Mouse (Mus musculus) MEL (cell line): ENCODE data around the gene Lect2. TPM values are rescaled to one million over a fixed set of nuclear protein-coding genes. Genes with fewer than 3 reads are reported as not detected.

Experiments
- DNase-seq: peaks from one replicate; pipeline ENCODE4 v3.0.0; 2011; ENCODE audit warnings: low read depth, low spot score
- H3K27ac ChIP-seq: 2 replicates; pipeline ENCODE4 v1.5.1; 2012; ENCODE audit warnings: low read depth, mild to moderate bottlenecking, control low read depth, low read length, moderate library complexity; ENCODE audit not compliant: control insufficient read depth
- H3K27me3 ChIP-seq, 2 experiments: fragments of 150-350 bp in 1 of 2; sonication (generic) in 1 of 2; 2 replicates each; pipeline ENCODE4 v1.6.1; 2012; ENCODE audit warnings: low read length in 2 of 2, mild to moderate bottlenecking in 2 of 2, improper control_type of control experiment in 1 of 2, moderate library complexity in 1 of 2; ENCODE audit not compliant: insufficient read depth in 2 of 2, control insufficient read depth in 1 of 2
- H3K36me3 ChIP-seq, 2 experiments: 2 replicates each; pipeline ENCODE4 v1.6.1; 2012 to 2014; ENCODE audit warnings: low read length in 2 of 2, improper control_type of control experiment in 1 of 2, inconsistent platforms in 1 of 2, mild to moderate bottlenecking in 1 of 2; ENCODE audit not compliant: insufficient read depth in 2 of 2, control insufficient read depth in 1 of 2
- H3K4me1 ChIP-seq, 2 experiments: fragments of 150-350 bp in 1 of 2; sonication (generic) in 1 of 2; 2 replicates each; pipeline ENCODE4 v1.6.1; 2012; ENCODE audit warnings: low read length in 2 of 2, improper control_type of control experiment in 1 of 2, mild to moderate bottlenecking in 1 of 2; ENCODE audit not compliant: insufficient read depth in 2 of 2, control insufficient read depth in 1 of 2
- H3K4me3 ChIP-seq, 2 experiments: fragments of 150-350 bp in 1 of 2; sonication (generic) in 1 of 2; 2 replicates each; pipeline ENCODE4 v1.5.1; 2012; ENCODE audit warnings: low read depth in 2 of 2, low read length in 2 of 2, mild to moderate bottlenecking in 2 of 2, moderate library complexity in 2 of 2, control low read depth in 1 of 2, improper control_type of control experiment in 1 of 2; ENCODE audit not compliant: control insufficient read depth in 1 of 2, insufficient read depth in 1 of 2
- H3K79me2 ChIP-seq: 2 replicates; pipeline ENCODE4 v1.6.1; 2012; ENCODE audit warnings: mild to moderate bottlenecking, low read length, moderate library complexity; ENCODE audit not compliant: control insufficient read depth, poor library complexity, insufficient read depth
- H3K9ac ChIP-seq: 2 replicates; pipeline ENCODE4 v1.6.1; 2012; ENCODE audit warnings: low read depth, mild to moderate bottlenecking, control low read depth, low read length, moderate library complexity; ENCODE audit not compliant: control insufficient read depth, poor library complexity, severe bottlenecking
- H3K9me3 ChIP-seq: fragments of 150-350 bp; sonication (generic); replicated peaks from 2 replicates; pipeline ENCODE4 v1.6.1; 2012; ENCODE audit warnings: mild to moderate bottlenecking, low read length, improper control_type of control experiment, moderate library complexity; ENCODE audit not compliant: insufficient read depth
- CHD2 ChIP-seq: IDR thresholded peaks from 2 replicates; pipeline ENCODE4 v1.6.1; 2011; ENCODE audit warnings: low read length, improper control_type of control experiment
- CTCF ChIP-seq, 3 experiments: IDR thresholded peaks in 2 of 3; conservative IDR thresholded peaks in 1 of 3; 2 replicates each; pipeline ENCODE4 v1.5.1; 2011 to 2012; ENCODE audit warnings: low read length in 3 of 3, low read depth in 2 of 3, mild to moderate bottlenecking in 2 of 3, improper control_type of control experiment in 1 of 3, inconsistent platforms in 1 of 3, mixed read lengths in 1 of 3, moderate library complexity in 1 of 3; ENCODE audit not compliant: control insufficient read depth in 1 of 3, insufficient read depth in 1 of 3, poor library complexity in 1 of 3, severe bottlenecking in 1 of 3
- EP300 ChIP-seq, 2 experiments: IDR thresholded peaks; 2 replicates each; pipeline ENCODE4 v1.6.1; 2011; ENCODE audit warnings: improper control_type of control experiment in 2 of 2, low read length in 2 of 2, low read depth in 1 of 2, mild to moderate bottlenecking in 1 of 2
- HCFC1 ChIP-seq: IDR thresholded peaks from 2 replicates; pipeline ENCODE4 v1.6.1; 2012; ENCODE audit warnings: low read depth, mild to moderate bottlenecking, inconsistent platforms, low read length, improper control_type of control experiment, moderate library complexity
- JUND ChIP-seq: IDR thresholded peaks from 2 replicates; pipeline ENCODE4 v1.6.1; 2011; ENCODE audit warnings: low read depth, mild to moderate bottlenecking, improper control_type of control experiment, low read length
- KAT2A ChIP-seq: conservative IDR thresholded peaks from 2 replicates; pipeline ENCODE4 v1.6.1; 2012; ENCODE audit warnings: low read depth, low read length, improper control_type of control experiment, inconsistent platforms
- MAFK ChIP-seq: IDR thresholded peaks from 2 replicates; pipeline ENCODE4 v1.6.1; 2011; ENCODE audit warnings: low read depth, mild to moderate bottlenecking, low read length, improper control_type of control experiment, borderline replicate concordance
- MAZ ChIP-seq: IDR thresholded peaks from 2 replicates; pipeline ENCODE4 v1.6.1; 2012; ENCODE audit warnings: low read depth, mild to moderate bottlenecking, inconsistent platforms, low read length, improper control_type of control experiment
- MXI1 ChIP-seq: IDR thresholded peaks from 2 replicates; pipeline ENCODE4 v1.6.1; 2011; ENCODE audit warnings: mild to moderate bottlenecking, low read depth, low read length, improper control_type of control experiment
- MYB ChIP-seq: IDR thresholded peaks from 2 replicates; pipeline ENCODE4 v1.6.1; 2011; ENCODE audit warnings: mild to moderate bottlenecking, low read depth, low read length, improper control_type of control experiment
- MYC ChIP-seq: IDR thresholded peaks from 2 replicates; pipeline ENCODE4 v1.6.1; 2011; ENCODE audit warnings: low read depth, mild to moderate bottlenecking, low read length, improper control_type of control experiment, moderate library complexity
- NRF1 ChIP-seq: IDR thresholded peaks from 2 replicates; pipeline ENCODE4 v1.6.1; 2014; ENCODE audit warnings: low read depth, mild to moderate bottlenecking, inconsistent platforms, low read length, improper control_type of control experiment, moderate library complexity; ENCODE audit not compliant: poor library complexity, insufficient read depth, severe bottlenecking
- POLR2AphosphoS2 ChIP-seq: IDR thresholded peaks from 2 replicates; pipeline ENCODE4 v1.6.1; 2011; ENCODE audit warnings: low read length, improper control_type of control experiment
- RAD21 ChIP-seq: IDR thresholded peaks from 2 replicates; pipeline ENCODE4 v1.6.1; 2011; ENCODE audit warnings: mild to moderate bottlenecking, low read depth, low read length, improper control_type of control experiment
- RCOR1 ChIP-seq: IDR thresholded peaks from 2 replicates; pipeline ENCODE4 v1.6.1; 2012; ENCODE audit warnings: low read depth, mild to moderate bottlenecking, inconsistent platforms, low read length, improper control_type of control experiment
- SIN3A ChIP-seq: IDR thresholded peaks from 2 replicates; pipeline ENCODE4 v1.6.1; 2012; ENCODE audit warnings: low read length, improper control_type of control experiment, inconsistent platforms
- SMC3 ChIP-seq: IDR thresholded peaks from 2 replicates; pipeline ENCODE4 v1.6.1; 2011; ENCODE audit warnings: low read depth, low read length, improper control_type of control experiment
- TBP ChIP-seq: IDR thresholded peaks from 2 replicates; pipeline ENCODE4 v1.8.0; 2011; ENCODE audit warnings: low read depth, low read length, improper control_type of control experiment
- USF1 ChIP-seq: IDR thresholded peaks from 2 replicates; pipeline ENCODE4 v1.6.1; 2014; ENCODE audit warnings: low read depth, mild to moderate bottlenecking, inconsistent platforms, low read length, improper control_type of control experiment, moderate library complexity
- USF2 ChIP-seq, 2 experiments: IDR thresholded peaks; 2 replicates each; pipeline ENCODE4 v1.6.1; 2011 to 2012; ENCODE audit warnings: improper control_type of control experiment in 2 of 2, low read length in 2 of 2, borderline replicate concordance in 1 of 2, inconsistent platforms in 1 of 2, low read depth in 1 of 2, mild to moderate bottlenecking in 1 of 2; ENCODE audit not compliant: insufficient read depth in 1 of 2
- ZNF384 ChIP-seq: IDR thresholded peaks from 2 replicates; pipeline ENCODE4 v1.6.1; 2012; ENCODE audit warnings: low read depth, mild to moderate bottlenecking, inconsistent platforms, low read length, improper control_type of control experiment
- polyA plus RNA-seq, 2 experiments: library from polyadenylated mRNA; stranded (reverse) in 1 of 2; unstranded in 1 of 2; fragments of >175 nt in 1 of 2; fragments of >200 nt in 1 of 2; gene quantifications; 2 replicates each; pipeline versions ENCODE4 v1.2.1 to v1.2.4; 2012; ENCODE audit warnings: low replicate concordance in 2 of 2, low read depth in 1 of 2; ENCODE audit not compliant: insufficient read length in 2 of 2, insufficient read depth in 1 of 2, missing spikeins in 1 of 2
- total RNA-seq: library from RNA; depleted of rRNA; stranded (reverse); fragments of 300-350 nt; gene quantifications from 2 replicates; pipeline ENCODE4 v1.2.3, GENCODE M21; 2012

The Lect2 gene
- total and polyA plus RNA-seq, 3 experiments: not detected

DNA sequence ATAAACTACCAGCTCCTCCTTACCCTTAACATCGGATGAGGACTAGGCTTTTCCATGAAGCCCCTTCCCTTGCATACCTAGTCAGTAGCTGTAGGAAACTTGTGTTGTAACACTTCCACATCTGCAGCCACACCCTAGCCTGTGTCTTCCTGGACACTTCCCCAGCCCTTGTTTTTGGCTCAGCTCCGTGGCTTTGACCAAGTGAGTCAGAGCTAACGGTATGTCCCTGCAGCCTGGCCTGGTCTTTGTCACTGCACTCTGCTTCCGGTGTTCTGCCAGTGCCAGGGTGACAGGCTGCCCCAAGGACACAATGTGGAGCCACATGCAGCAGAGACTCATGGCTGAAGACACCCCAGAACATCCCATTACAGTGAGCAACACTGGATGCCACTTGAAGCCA lies 1.1 kb upstream of the Lect2 start:
- Histone ChIP-seq H3K27ac (no peak overlapping the region), H3K9ac (no peak overlapping the region)
- TF ChIP-seq CTCF (IDR thresholded peaks at IDR 0.05 in 2 of 3, conservative IDR thresholded peaks at IDR 0.05 in 1 of 3; ENCODE audit: control insufficient read depth in 1 of 3, insufficient read depth in 1 of 3, low read depth in 2 of 3, low read length in 3 of 3, poor library complexity in 1 of 3, severe bottlenecking in 1 of 3) (no peak), ZNF384 (no peak)
- TF ChIP-seq, all 39 proteins: peak for 0
- no peaks in the 10 kb centered on the region for H3K9me3 ChIP-seq
- no peak overlapping the region for H3K4me3 ChIP-seq
- DNase-seq: no peak
- no peaks in the 10 kb centered on the region for H3K79me2 ChIP-seq
- H3K27me3 ChIP-seq: no peaks in the 10 kb centered on the region
- no peaks in the 10 kb centered on the region for H3K4me1 ChIP-seq
- no peaks in the 10 kb centered on the region for H3K36me3 ChIP-seq

GRCm38 (mm10) chr13:56544956-56545355 lies 3.3 kb downstream of the Lect2 start:
- no peak for TF ChIP-seq MAZ
- Histone ChIP-seq H3K4me3 (no peak overlapping the region), H3K9ac (no peak overlapping the region), H3K27ac (no peak overlapping the region), H3K4me1 (no peaks in the 10 kb centered on the region), H3K36me3 (no peaks in the 10 kb centered on the region), H3K27me3 (no peaks in the 10 kb centered on the region), H3K9me3 (no peaks in the 10 kb centered on the region), H3K79me2 (no peaks in the 10 kb centered on the region)
- DNase-seq: no peak

- H3K36me3 ChIP-seq: no peaks in the 10 kb centered on the region
- no peaks in the 10 kb centered on the region for H3K27me3 ChIP-seq
- no peaks in the 10 kb centered on the region for H3K79me2 ChIP-seq
- no peaks in the 10 kb centered on the region for H3K9me3 ChIP-seq
- DNase-seq: no peak
- no peaks in the 10 kb centered on the region for H3K4me1 ChIP-seq
- no peak overlapping the region for H3K27ac ChIP-seq
- no peak overlapping the region for H3K9ac ChIP-seq
- no peak for TF ChIP-seq MXI1
- TF ChIP-seq, all 39 proteins: peak for 0
- H3K4me3 ChIP-seq: no peak overlapping the region
Measured at GRCm38 (mm10) chr13:56543805-56544204, 4.5 kb downstream of the Lect2 start.

- no peaks in the 10 kb centered on the region for H3K27me3 ChIP-seq
- no peak for DNase-seq
Measured at GRCm38 (mm10) chr13:56539846-56540245, 8.5 kb downstream of the Lect2 start.

More at GRCm38 (mm10) chr13:56539846-56540245, 8.5 kb downstream of the Lect2 start:
- Histone ChIP-seq H3K9me3 (no peaks in the 10 kb centered on the region), H3K36me3 (no peaks in the 10 kb centered on the region), H3K27ac (no peak overlapping the region), H3K9ac (no peak overlapping the region), H3K4me3 (no peak overlapping the region), H3K79me2 (no peaks in the 10 kb centered on the region), H3K4me1 (no peaks in the 10 kb centered on the region)
- no peak for TF ChIP-seq SMC3
- TF ChIP-seq RCOR1: no peak
- TF ChIP-seq MYB: no peak
- no peak for TF ChIP-seq USF1
- TF ChIP-seq EP300 (IDR thresholded peaks at IDR 0.05; ENCODE audit: low read depth in 1 of 2, low read length in 2 of 2): no peak
- TF ChIP-seq POLR2AphosphoS2: no peak
- TF ChIP-seq JUND: no peak
- no peak for TF ChIP-seq MYC
- no peak for TF ChIP-seq MAZ
- no peak for TF ChIP-seq NRF1
- TF ChIP-seq KAT2A: no peak
- no peak for TF ChIP-seq HCFC1
- TF ChIP-seq SIN3A: no peak
- no peak for TF ChIP-seq MAFK
- TF ChIP-seq TBP: no peak
- no peak for TF ChIP-seq CHD2
- no peak for TF ChIP-seq USF2 (IDR thresholded peaks at IDR 0.05; ENCODE audit: borderline replicate concordance in 1 of 2, insufficient read depth in 1 of 2, low read depth in 1 of 2, low read length in 2 of 2)
- TF ChIP-seq RAD21: no peak
